In genomic region chr2:34901726-34902125, GRCm38 (mm10) we compare ENCODE assay signal across 31 mouse cellular contexts. TPM values are rescaled to one million over a fixed set of nuclear protein-coding genes. Genes with fewer than 3 reads are reported as not detected.
A peak's percentile ranks its signal among the peaks of the same experiment; 100 is the strongest.
DNase-seq lines count a peak whose midpoint lies in the region; ATAC-seq and TF ChIP-seq lines count a peak whose summit lies in the region.
"Had no signal": no experiment of that assay in that cellular context is flagged by ENCODE, and none has a peak within 500 bp of the region (broad histone marks: within the 10 kb centered on the region; RNA-seq: fewer than 3 reads in every experiment).

No protein-coding gene starts in this region.

- H3K4me3 ChIP-seq in kidney, postnatal 0 days (replicated peaks; ENCODE audit: low read depth, low read length), result no peak overlapping the region
- H3K4me3 ChIP-seq in midbrain, embryonic 11.5 days (ENCODE audit: low read depth, low read length), result no peak overlapping the region
- H3K4me3 ChIP-seq in midbrain, embryonic 14.5 days (replicated peaks; ENCODE audit: low read depth, low read length), result no peak overlapping the region
- H3K4me3 ChIP-seq: heart, adult 2 months; heart, embryonic 12.5 days; kidney, embryonic 15.5 days; layer of hippocampus, adult 2 months had no signal

- no peak overlapping the region for H3K9ac ChIP-seq in kidney, postnatal 0 days (ENCODE audit: low read depth, low read length)
- H3K9ac ChIP-seq in midbrain, embryonic 11.5 days (ENCODE audit: low read length), result no peak overlapping the region
- H3K9ac ChIP-seq in midbrain, embryonic 14.5 days (replicated peaks; ENCODE audit: low read length), result no peak overlapping the region
- H3K9ac ChIP-seq: heart, embryonic 12.5 days; hindbrain, embryonic 14.5 days; kidney, embryonic 15.5 days had no signal

- H3K4me1 ChIP-seq in kidney, postnatal 0 days (replicated peaks; ENCODE audit: insufficient read depth, low read length), result no peaks in the 10 kb centered on the region
- H3K4me1 ChIP-seq in midbrain, embryonic 11.5 days (ENCODE audit: control insufficient read depth, insufficient read depth, low read length), result no peaks in the 10 kb centered on the region; the same call in 1 of the 2 replicates
- no peaks in the 10 kb centered on the region for H3K4me1 ChIP-seq in midbrain, embryonic 14.5 days (ENCODE audit: control insufficient read depth, insufficient read depth, low read length)

- no peak overlapping the region for H3K4me2 ChIP-seq in kidney, postnatal 0 days (ENCODE audit: low read length)
- no peak overlapping the region for H3K4me2 ChIP-seq in midbrain, embryonic 11.5 days
- H3K4me2 ChIP-seq in midbrain, embryonic 14.5 days (ENCODE audit: low read length), result no peak overlapping the region
- H3K4me2 ChIP-seq: heart, embryonic 12.5 days; hindbrain, embryonic 14.5 days; kidney, embryonic 15.5 days had no signal

- H3K27me3 ChIP-seq in kidney, postnatal 0 days (ENCODE audit: insufficient read depth, low read length), result no peaks in the 10 kb centered on the region
- no peaks in the 10 kb centered on the region for H3K27me3 ChIP-seq in midbrain, embryonic 11.5 days (ENCODE audit: control insufficient read depth, insufficient read depth, low read length)
- no peaks in the 10 kb centered on the region for H3K27me3 ChIP-seq in midbrain, embryonic 14.5 days (ENCODE audit: control insufficient read depth, insufficient read depth, low read length)
- H3K27me3 ChIP-seq: kidney, embryonic 15.5 days had no signal

- TF ChIP-seq CTCF in kidney, postnatal 0 days (IDR thresholded peaks at IDR 0.05; ENCODE audit: low read depth), result peak; percentile 13; the same call in 1 of the 2 replicates

- no peak overlapping the region for H3K27ac ChIP-seq in kidney, postnatal 0 days
- no peak overlapping the region for H3K27ac ChIP-seq in midbrain, embryonic 11.5 days (ENCODE audit: low read depth, low read length)
- no peak overlapping the region for H3K27ac ChIP-seq in midbrain, embryonic 14.5 days (replicated peaks; ENCODE audit: low read depth, low read length)
- H3K27ac ChIP-seq: heart, adult 2 months; hindbrain, embryonic 14.5 days; kidney, embryonic 15.5 days; layer of hippocampus, adult 2 months had no signal

- 79% methylated on average over 4 of the region's 4 CpGs for WGBS in kidney, postnatal 0 days
- 81% methylated on average over 4 of the region's 4 CpGs for WGBS in midbrain, embryonic 11.5 days
- WGBS in midbrain, embryonic 14.5 days, result 74% methylated on average over 4 of the region's 4 CpGs

- no peaks in the 10 kb centered on the region for H3K9me3 ChIP-seq in kidney, postnatal 0 days (replicated peaks; ENCODE audit: low read length)
- H3K9me3 ChIP-seq in midbrain, embryonic 11.5 days (ENCODE audit: control insufficient read depth, low read length), result no peaks in the 10 kb centered on the region
- no peaks in the 10 kb centered on the region for H3K9me3 ChIP-seq in midbrain, embryonic 14.5 days (ENCODE audit: control insufficient read depth, low read length)
- H3K9me3 ChIP-seq: heart, embryonic 12.5 days; kidney, embryonic 15.5 days had no signal

- no peak for DNase-seq in kidney, postnatal 0 days (ENCODE audit: low spot score)
- DNase-seq in kidney, adult 8-10 months, result no peak
- DNase-seq in midbrain, embryonic 11.5 days (ENCODE audit: low spot score, missing footprints), result peak; percentile 44
- no peak for DNase-seq in midbrain, embryonic 14.5 days
- DNase-seq in R1 (ENCODE audit: low read depth, low spot score), result peak; percentile 63
- DNase-seq in layer of hippocampus, adult 9-10 months (ENCODE audit: low spot score), result no peak
- no peak for DNase-seq in adrenal gland, postnatal 4 days (ENCODE audit: low spot score in 2 of 2)
- DNase-seq: adrenal gland, postnatal 14 days; cerebellum, adult 18-20 months; cerebellum, postnatal 25 days; gastrocnemius, postnatal 36 days; heart, adult 2 months; kidney, adult 11 months; kidney, postnatal 36 days; layer of hippocampus, postnatal 36 days; left cerebral cortex, postnatal 4 days; lung, adult 18-20 months; lung, postnatal 10 days; spleen, adult 18-20 months; thymus, postnatal 4 days had no signal

- ATAC-seq in kidney, postnatal 0 days (replicated peaks; ENCODE audit: low FRiP score, low read depth), result no peak
- ATAC-seq in midbrain, embryonic 11.5 days (ENCODE audit: low FRiP score), result no peak
- no peak for ATAC-seq in midbrain, embryonic 14.5 days (ENCODE audit: low FRiP score, low TSS enrichment)
- ATAC-seq: CD4-positive, CD25-positive, alpha-beta regulatory T cell, adult 4 months; forebrain, embryonic 14.5 days; inflammation-experienced regulatory T-cells, adult 6 months; midbrain, embryonic 16.5 days had no signal

- no peaks in the 10 kb centered on the region for H3K36me3 ChIP-seq in kidney, postnatal 0 days (ENCODE audit: insufficient read depth, low read length)
- H3K36me3 ChIP-seq in midbrain, embryonic 11.5 days (ENCODE audit: control insufficient read depth, insufficient read depth, low read length), result no peaks in the 10 kb centered on the region
- H3K36me3 ChIP-seq in midbrain, embryonic 14.5 days (ENCODE audit: control insufficient read depth, insufficient read depth, low read length), result no peaks in the 10 kb centered on the region
- H3K36me3 ChIP-seq: heart, embryonic 12.5 days had no signal

RNA-seq across cellular contexts. Expression of gene Phf19, which starts 12.1 kb away (rescaled TPM):
- polyA plus RNA-seq in kidney, postnatal 0 days (2015; fragmentation: Nextera tagmentation; extraction: Ambion mirVana), result 6.8 and 8.7 TPM in 2 replicates
- polyA plus RNA-seq in midbrain, embryonic 11.5 days (2014; fragmentation: Nextera tagmentation; extraction: Ambion mirVana), result 3.9 and 4.0 TPM in 2 replicates
- polyA plus RNA-seq in midbrain, embryonic 14.5 days (2014; fragmentation: Nextera tagmentation; extraction: Ambion mirVana), result 0.93 and 1.6 TPM in 2 replicates
- total RNA-seq in adrenal gland, postnatal 4 days (2021), result 10 to 100 TPM in 1 of 2 experiments, 1 to 10 TPM in 1; 8.3 to 10.4 TPM

RNA-seq across cellular contexts. Expression of gene Psmd5, which starts 27.0 kb away (rescaled TPM):
- polyA plus RNA-seq in kidney, postnatal 0 days (2015; fragmentation: Nextera tagmentation; extraction: Ambion mirVana), result 92.0 and 104 TPM in 2 replicates
- polyA plus RNA-seq in midbrain, embryonic 11.5 days (2014; fragmentation: Nextera tagmentation; extraction: Ambion mirVana), result 122 and 129 TPM in 2 replicates
- polyA plus RNA-seq in midbrain, embryonic 14.5 days (2014; fragmentation: Nextera tagmentation; extraction: Ambion mirVana), result 107 and 112 TPM in 2 replicates
- 10 to 100 TPM; 41.5 to 41.7 TPM for total RNA-seq in adrenal gland, postnatal 4 days (2021)

RNA-seq across cellular contexts. Expression of gene Cutal, which starts 27.5 kb away (rescaled TPM):
- 19.0 and 19.3 TPM in 2 replicates for polyA plus RNA-seq in kidney, postnatal 0 days (2015; fragmentation: Nextera tagmentation; extraction: Ambion mirVana)
- 0.05 and 0.11 TPM in 2 replicates for polyA plus RNA-seq in midbrain, embryonic 11.5 days (2014; fragmentation: Nextera tagmentation; extraction: Ambion mirVana)
- 0.59 TPM in 1 of 2 replicates, not detected in the other for polyA plus RNA-seq in midbrain, embryonic 14.5 days (2014; fragmentation: Nextera tagmentation; extraction: Ambion mirVana)
- total RNA-seq in adrenal gland, postnatal 4 days (2021), result 1 to 10 TPM; 2.4 to 3.0 TPM
- total RNA-seq: hematopoietic stem cell, adult 5-6 weeks; neutrophil, adult 5-6 weeks had no signal
- polyA plus RNA-seq: CD4-positive, CD25-positive, alpha-beta regulatory T cell, adult 4 months; heart, embryonic 12.5 days; inflammation-experienced regulatory T-cells, adult 6 months; neural tube, embryonic 11.5 days had no signal

RNA-seq across cellular contexts. Expression of gene Traf1, which starts 59.8 kb away (rescaled TPM):
- 18.6 and 20.6 TPM in 2 replicates for polyA plus RNA-seq in kidney, postnatal 0 days (2015; fragmentation: Nextera tagmentation; extraction: Ambion mirVana)
- 0.32 and 0.34 TPM in 2 replicates for polyA plus RNA-seq in midbrain, embryonic 11.5 days (2014; fragmentation: Nextera tagmentation; extraction: Ambion mirVana)
- 0.87 and 3.3 TPM in 2 replicates for polyA plus RNA-seq in midbrain, embryonic 14.5 days (2014; fragmentation: Nextera tagmentation; extraction: Ambion mirVana)
- 1 to 10 TPM; 2.1 to 3.4 TPM for total RNA-seq in adrenal gland, postnatal 4 days (2021)
- polyA plus RNA-seq: neural tube, embryonic 11.5 days had no signal

Comparison
In these comparisons a context has a peak if more than half of its experiments do, and no peak if none do; other contexts are left out.
1. DNase-seq: peak in midbrain, embryonic 11.5 days (single experiment) and R1 (single experiment); none in kidney, postnatal 0 days (single experiment), kidney, adult 8-10 months (0 of 2), midbrain, embryonic 14.5 days (single experiment), layer of hippocampus, adult 9-10 months (single experiment) and adrenal gland, postnatal 4 days (0 of 2).
2. RNA of gene Cutal, which starts 27.5 kb away (polyA plus RNA-seq): 19.0 to 19.3 TPM in kidney, postnatal 0 days; 0.59 TPM in midbrain, embryonic 14.5 days and 0.05 to 0.11 TPM in midbrain, embryonic 11.5 days; every median in the first group is over 10 times any median in the second.